In the genomic region with DNA sequence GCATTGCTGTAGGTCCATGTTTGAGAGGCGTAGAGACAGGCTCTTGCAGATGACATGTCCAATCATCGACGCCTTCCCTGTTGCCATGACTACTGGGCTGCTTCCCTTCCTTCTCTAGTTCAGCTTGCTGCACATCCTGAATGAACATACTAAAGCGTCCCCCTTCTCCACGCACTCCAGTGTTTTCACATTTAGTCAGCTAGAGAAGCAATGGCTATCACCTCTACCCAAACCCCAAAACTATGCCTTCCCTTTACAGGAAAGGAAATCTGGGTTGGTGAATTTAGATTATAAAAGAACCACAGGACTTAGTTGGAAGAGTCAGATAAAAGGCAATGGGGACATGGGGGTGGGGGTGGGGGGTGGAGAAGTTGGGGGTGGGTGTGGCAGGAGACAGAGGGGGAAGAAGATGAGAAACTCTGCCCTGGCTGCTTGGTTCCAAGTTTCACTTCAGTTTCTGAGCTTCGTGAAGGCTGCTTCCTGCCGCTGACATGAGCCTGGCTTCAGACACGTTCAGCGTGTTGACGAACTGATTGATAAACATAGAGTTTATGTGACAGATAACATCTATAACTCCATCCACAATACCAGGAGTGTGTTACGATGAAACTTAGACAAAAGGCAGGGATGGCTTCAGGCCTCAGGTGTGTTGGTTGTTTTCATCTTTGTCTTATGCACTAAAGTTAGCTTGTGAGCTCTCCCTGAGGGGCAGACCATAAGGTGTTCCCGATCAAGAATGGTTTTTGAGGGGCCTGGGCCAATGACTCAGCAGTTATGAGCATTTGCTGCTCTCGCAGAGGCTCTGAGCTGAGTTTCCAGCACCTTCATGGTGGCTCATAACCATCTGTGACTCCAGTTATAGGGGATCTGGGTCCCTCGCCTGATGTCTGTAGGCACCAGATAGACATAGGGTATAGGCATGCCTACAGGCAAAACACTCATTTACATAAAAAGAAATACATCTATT, we compare ENCODE assay signal across 7 mouse cellular contexts. TPM values are rescaled to one million over a fixed set of nuclear protein-coding genes. Genes with fewer than 3 reads are reported as not detected.
DNase-seq lines count a peak whose midpoint lies in the region; ATAC-seq and TF ChIP-seq lines count a peak whose summit lies in the region.

No protein-coding gene starts in this region.

- H3K4me1 ChIP-seq in ES-Bruce4 (ENCODE audit: control insufficient read depth, insufficient read depth, low read length): peaks cover 13% of the 10 kb centered on the region
- H3K4me1 ChIP-seq in intestine, postnatal 0 days (replicated peaks; ENCODE audit: control insufficient read depth, insufficient read depth, low read length): peaks cover 5% of the 10 kb centered on the region
- peaks cover 97% of the 10 kb centered on the region for H3K4me1 ChIP-seq in liver, embryonic 13.5 days (replicated peaks)
- H3K4me1 ChIP-seq in neural tube, embryonic 12.5 days: peaks cover 6% of the 10 kb centered on the region; the same call in 1 of the 2 replicates

- H3K27ac ChIP-seq in ES-Bruce4 (ENCODE audit: insufficient read depth, low read length): peak overlapping the region; percentile 34
- H3K27ac ChIP-seq in intestine, postnatal 0 days (ENCODE audit: low read depth, low read length): no peak overlapping the region
- H3K27ac ChIP-seq in liver, embryonic 13.5 days: peak overlapping the region; percentile 89
- H3K27ac ChIP-seq in neural tube, embryonic 12.5 days: no peak overlapping the region

- 67% methylated on average over 14 of the region's 14 CpGs for WGBS in intestine, postnatal 0 days
- WGBS in liver, embryonic 13.5 days (ENCODE audit: insufficient replicate concordance): 9% methylated on average over 14 of the region's 14 CpGs
- 78% methylated on average over 14 of the region's 14 CpGs for WGBS in neural tube, embryonic 12.5 days

- no peak overlapping the region for H3K9ac ChIP-seq in ES-Bruce4 (ENCODE audit: low read depth, poor library complexity, severe bottlenecking)
- H3K9ac ChIP-seq in intestine, postnatal 0 days (ENCODE audit: low read depth, low read length): no peak overlapping the region
- peak overlapping the region; percentile 44 for H3K9ac ChIP-seq in liver, embryonic 13.5 days
- H3K9ac ChIP-seq in neural tube, embryonic 12.5 days: no peak overlapping the region

- H3K36me3 ChIP-seq in ES-Bruce4 (ENCODE audit: control insufficient read depth, insufficient read depth, low read length, poor library complexity, severe bottlenecking): no peaks in the 10 kb centered on the region; the same call in 1 of the 2 replicates
- peaks cover 16% of the 10 kb centered on the region for H3K36me3 ChIP-seq in intestine, postnatal 0 days (ENCODE audit: control insufficient read depth, insufficient read depth)
- H3K36me3 ChIP-seq in liver, embryonic 13.5 days: peaks cover 15% of the 10 kb centered on the region
- H3K36me3 ChIP-seq in neural tube, embryonic 12.5 days: no peaks in the 10 kb centered on the region

- H3K4me3 ChIP-seq in ES-Bruce4 (ENCODE audit: low read depth, low read length): no peak overlapping the region
- H3K4me3 ChIP-seq in intestine, postnatal 0 days (ENCODE audit: low read depth, low read length): no peak overlapping the region
- peak overlapping the region; percentile 16; the same call in 1 of the 2 replicates for H3K4me3 ChIP-seq in liver, embryonic 13.5 days (replicated peaks)
- H3K4me3 ChIP-seq in neural tube, embryonic 12.5 days: no peak overlapping the region

- H3K4me2 ChIP-seq in intestine, postnatal 0 days (replicated peaks; ENCODE audit: low read depth): no peak overlapping the region
- H3K4me2 ChIP-seq in liver, embryonic 13.5 days: peak overlapping the region; percentile 44
- 0 out of 2 replicates have a peak overlapping the region, but pooled peaks have one; percentile 9 for H3K4me2 ChIP-seq in neural tube, embryonic 12.5 days (replicated peaks)

- H3K27me3 ChIP-seq in ES-Bruce4 (ENCODE audit: control insufficient read depth, insufficient read depth, low read length, poor library complexity, severe bottlenecking): no peaks in the 10 kb centered on the region
- H3K27me3 ChIP-seq in intestine, postnatal 0 days (replicated peaks; ENCODE audit: control insufficient read depth, insufficient read depth, low read length): no peaks in the 10 kb centered on the region
- no peaks in the 10 kb centered on the region for H3K27me3 ChIP-seq in liver, embryonic 13.5 days
- no peaks in the 10 kb centered on the region for H3K27me3 ChIP-seq in neural tube, embryonic 12.5 days (replicated peaks)

- peak; percentile 58 for ATAC-seq in activated CD4-positive, CD25-positive, alpha-beta regulatory T cell, adult 4 months
- ATAC-seq in intestine, postnatal 0 days: peak; percentile 12; the same call in 1 of the 2 replicates
- peak; percentile 37 for ATAC-seq in liver, embryonic 13.5 days (ENCODE audit: low read depth)
- ATAC-seq in neural tube, embryonic 12.5 days (ENCODE audit: low FRiP score, low read depth): peak; percentile 60; the same call in 1 of the 2 replicates

- no peaks in the 10 kb centered on the region for H3K9me3 ChIP-seq in ES-Bruce4 (replicated peaks; ENCODE audit: control insufficient read depth, insufficient read depth, low read length, poor library complexity, severe bottlenecking)
- H3K9me3 ChIP-seq in intestine, postnatal 0 days (ENCODE audit: control insufficient read depth): no peaks in the 10 kb centered on the region
- no peaks in the 10 kb centered on the region for H3K9me3 ChIP-seq in liver, embryonic 13.5 days (replicated peaks)
- H3K9me3 ChIP-seq in neural tube, embryonic 12.5 days: no peaks in the 10 kb centered on the region

- no peak for TF ChIP-seq POLR2A in ES-Bruce4 (IDR thresholded peaks at IDR 0.05; ENCODE audit: insufficient read depth, low read length)

- no peak for TF ChIP-seq EP300 in ES-Bruce4 (IDR thresholded peaks at IDR 0.05; ENCODE audit: insufficient read depth, low read depth, low read length)

- peak; percentile 60 to 77 for DNase-seq in frontal cortex, adult 2 months (ENCODE audit: extremely low spot score in 1 of 2, low spot score in 1 of 2)
- peak; percentile 63 for DNase-seq in liver, embryonic 13.5 days
- peak; percentile 64 for DNase-seq in thymus, postnatal 4 days

- TF ChIP-seq CTCF in ES-Bruce4 (IDR thresholded peaks at IDR 0.05; ENCODE audit: low read depth, low read length): no peak
- no peak for TF ChIP-seq CTCF in intestine, postnatal 0 days (IDR thresholded peaks at IDR 0.05; ENCODE audit: low read depth)

RNA-seq across cellular contexts. Expression of a gene that starts 28.1 kb away (rescaled TPM):
- 3.2 and 9.9 TPM in 2 replicates for polyA plus RNA-seq in ES-Bruce4 (2011; ENCODE audit: insufficient read depth, insufficient read length, low read depth, missing spikeins)
- polyA plus RNA-seq in activated CD4-positive, CD25-positive, alpha-beta regulatory T cell, adult 4 months (2017; shearing (Covaris generic)): 10 to 100 TPM; 58.7 to 78.7 TPM
- polyA plus RNA-seq in frontal cortex, adult 2 months (2012; rRNA removed): 5.4 and 6.4 TPM in 2 replicates
- polyA plus RNA-seq in intestine, postnatal 0 days (2015; fragmentation: Nextera tagmentation; extraction: Ambion mirVana): 70.6 and 71.2 TPM in 2 replicates
- polyA plus RNA-seq in liver, embryonic 13.5 days (2015; fragmentation: Nextera tagmentation; extraction: Ambion mirVana): 14.0 and 20.3 TPM in 2 replicates
- polyA plus RNA-seq in neural tube, embryonic 12.5 days (2016; fragmentation: Nextera tagmentation; extraction: Ambion mirVana): 1.6 and 2.2 TPM in 2 replicates

RNA-seq across cellular contexts. Expression of a gene that starts 34.9 kb away (rescaled TPM):
- 47.1 and 55.3 TPM in 2 replicates for polyA plus RNA-seq in ES-Bruce4 (2011; ENCODE audit: insufficient read depth, insufficient read length, low read depth, missing spikeins)
- polyA plus RNA-seq in activated CD4-positive, CD25-positive, alpha-beta regulatory T cell, adult 4 months (2017; shearing (Covaris generic)): 10 to 100 TPM; 69.7 to 81.8 TPM
- polyA plus RNA-seq in frontal cortex, adult 2 months (2012; rRNA removed): 95.0 and 98.0 TPM in 2 replicates
- polyA plus RNA-seq in intestine, postnatal 0 days (2015; fragmentation: Nextera tagmentation; extraction: Ambion mirVana): 156 and 160 TPM in 2 replicates
- 65.6 and 78.3 TPM in 2 replicates for polyA plus RNA-seq in liver, embryonic 13.5 days (2015; fragmentation: Nextera tagmentation; extraction: Ambion mirVana)
- polyA plus RNA-seq in neural tube, embryonic 12.5 days (2016; fragmentation: Nextera tagmentation; extraction: Ambion mirVana): 94.8 and 101 TPM in 2 replicates

Comparison
In these comparisons a context has a peak if more than half of its experiments do, and no peak if none do; other contexts are left out.
1. H3K27ac ChIP-seq: peak in ES-Bruce4 (single experiment) and liver, embryonic 13.5 days (single experiment); none in intestine, postnatal 0 days (single experiment) and neural tube, embryonic 12.5 days (single experiment).
2. Peak in every context shown above with its lines, with median percentiles within 50 percentile points of each other: ATAC-seq and DNase-seq.